ENCODE assay signal across 7 mouse cellular contexts in genomic region chr2:125624837-125625351, GRCm38 (mm10). TPM values are rescaled to one million over a fixed set of nuclear protein-coding genes. Genes with fewer than 3 reads are reported as not detected.
DNase-seq lines count a peak whose midpoint lies in the region; ATAC-seq lines count a peak whose summit lies in the region.

Gene Cep152, minus strand, starts transcription at chr2:125625113.

- H3K9me3 ChIP-seq in intestine, embryonic 16.5 days (ENCODE audit: control insufficient read depth, low read length), result no peaks in the 10 kb centered on the region
- no peaks in the 10 kb centered on the region for H3K9me3 ChIP-seq in midbrain, embryonic 11.5 days (ENCODE audit: control insufficient read depth, low read length)

- H3K36me3 ChIP-seq in intestine, embryonic 16.5 days (ENCODE audit: control insufficient read depth, insufficient read depth, low read length), result peaks cover 5% of the 10 kb centered on the region; the same call in 1 of the 2 replicates
- H3K36me3 ChIP-seq in midbrain, embryonic 11.5 days (ENCODE audit: control insufficient read depth, insufficient read depth, low read length), result no peaks in the 10 kb centered on the region

- under 1% methylated on average over 50 of the region's 50 CpGs for WGBS in intestine, embryonic 16.5 days
- under 1% methylated on average over 50 of the region's 50 CpGs for WGBS in midbrain, embryonic 11.5 days

- no peak within 1 kb of the TSS for H3K27ac ChIP-seq in intestine, embryonic 16.5 days (ENCODE audit: low read length)
- no peak within 1 kb of the TSS; the same call in 1 of the 2 replicates for H3K27ac ChIP-seq in midbrain, embryonic 11.5 days (ENCODE audit: low read depth, low read length)

- peak within 1 kb of the TSS; percentile 70 for H3K4me2 ChIP-seq in intestine, embryonic 16.5 days (ENCODE audit: low read depth, low read length)
- peak within 1 kb of the TSS; percentile 57 for H3K4me2 ChIP-seq in midbrain, embryonic 11.5 days

- H3K4me3 ChIP-seq in intestine, embryonic 16.5 days (ENCODE audit: low read length), result peak within 1 kb of the TSS; percentile 70
- peak within 1 kb of the TSS; percentile 78 for H3K4me3 ChIP-seq in midbrain, embryonic 11.5 days (ENCODE audit: low read depth, low read length)

- H3K4me1 ChIP-seq in intestine, embryonic 16.5 days (ENCODE audit: control insufficient read depth, insufficient read depth, low read length), result peaks cover 6% of the 10 kb centered on the region
- peaks cover 16% of the 10 kb centered on the region for H3K4me1 ChIP-seq in midbrain, embryonic 11.5 days (ENCODE audit: control insufficient read depth, insufficient read depth, low read length)

- ATAC-seq in intestine, embryonic 16.5 days, result peak; percentile 100
- ATAC-seq in midbrain, embryonic 11.5 days (ENCODE audit: low FRiP score), result peak; percentile 99

- intact Hi-C loops in left cerebral cortex, postnatal 36 days (cut with DNase I), result no loop called here

- peak within 1 kb of the TSS; percentile 74 for H3K9ac ChIP-seq in intestine, embryonic 16.5 days (ENCODE audit: low read depth, low read length)
- H3K9ac ChIP-seq in midbrain, embryonic 11.5 days (ENCODE audit: low read length), result peak within 1 kb of the TSS; percentile 80

- DNase-seq in adrenal gland, adult 8-10 months, result peak; percentile 98
- peak; percentile 98 for DNase-seq in embryo, embryonic 9.5 days (ENCODE audit: extremely low spot score)
- peak; percentile 90 to 97 for DNase-seq in gastrocnemius, postnatal 4 days (ENCODE audit: low spot score in 2 of 2)
- peak; percentile 97 for DNase-seq in left cerebral cortex, postnatal 36 days (ENCODE audit: low spot score in 2 of 2)
- DNase-seq in midbrain, embryonic 11.5 days (ENCODE audit: low spot score, missing footprints), result peak; percentile 99
- peak; percentile 93 for DNase-seq in skeletal muscle tissue, adult 2 months (ENCODE audit: low read depth, low spot score)

- no peaks in the 10 kb centered on the region for H3K27me3 ChIP-seq in intestine, embryonic 16.5 days (replicated peaks; ENCODE audit: control insufficient read depth, insufficient read depth, low read length)
- no peaks in the 10 kb centered on the region for H3K27me3 ChIP-seq in midbrain, embryonic 11.5 days (ENCODE audit: control insufficient read depth, insufficient read depth, low read length)

RNA-seq across cellular contexts. Expression of gene Cep152, which starts in this region (rescaled TPM):
- 1 to 10 TPM; 2.2 to 6.1 (median 3.6) TPM for total RNA-seq in adrenal gland, adult 8-10 months (2022)
- 1 to 10 TPM; 3.5 to 4.4 TPM for total RNA-seq in gastrocnemius, postnatal 4 days (2021)
- 3.5 and 3.7 TPM in 2 replicates for polyA plus RNA-seq in intestine, embryonic 16.5 days (2015; fragmentation: Nextera tagmentation; extraction: Ambion mirVana)
- 1 to 10 TPM; 1.8 to 2.9 TPM for total RNA-seq in left cerebral cortex, postnatal 36 days (2021)
- 7.3 and 8.2 TPM in 2 replicates for polyA plus RNA-seq in midbrain, embryonic 11.5 days (2014; fragmentation: Nextera tagmentation; extraction: Ambion mirVana)
